Mouse (Mus musculus): ENCODE measurements around the gene Gm5426. TPM values are rescaled to one million over a fixed set of nuclear protein-coding genes. Genes with fewer than 3 reads are reported as not detected.

The Gm5426 gene
- polyA plus RNA-seq, 1 experiment: not detected

DNA sequence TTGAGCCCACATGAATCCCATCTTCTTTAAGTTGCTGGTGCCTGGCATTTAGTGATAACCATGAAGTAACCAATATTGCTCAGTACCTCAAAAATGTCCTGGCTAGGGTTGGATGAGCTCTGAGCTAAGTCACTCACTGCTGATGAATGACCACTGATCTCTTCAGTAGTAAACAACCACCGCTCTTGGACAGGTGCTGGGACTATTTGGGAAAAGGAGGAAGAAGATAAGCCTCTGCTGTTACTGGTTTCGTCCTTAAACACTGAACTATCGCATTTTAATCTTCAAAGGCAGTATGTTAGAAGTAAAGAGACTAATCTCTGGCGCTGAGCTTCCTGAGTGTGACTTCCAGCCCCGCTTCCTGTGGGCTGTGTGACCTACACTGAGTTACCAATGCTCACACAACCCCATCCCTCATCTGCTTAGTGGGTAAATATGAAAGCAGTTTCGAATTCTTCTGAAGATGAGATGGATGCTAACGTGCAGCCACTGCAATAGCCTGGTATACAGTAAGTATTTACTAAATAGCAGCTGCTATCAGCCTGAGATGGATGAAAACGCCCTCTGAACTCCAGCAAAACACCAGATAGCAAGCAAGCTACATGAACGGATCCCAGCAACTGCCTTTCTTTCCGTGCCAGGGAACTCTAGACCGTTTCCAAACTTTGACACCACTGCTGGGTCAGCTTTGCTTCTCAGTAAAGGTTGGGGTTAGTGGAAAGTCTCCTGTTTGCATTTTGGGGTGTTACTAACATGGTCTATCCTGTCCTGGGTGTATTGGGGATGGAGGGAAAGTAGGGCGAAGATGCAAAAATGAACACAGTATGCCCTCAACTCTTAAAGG, 44.4 kb downstream of the Gm5426 start:
- no peak for TF ChIP-seq POLR2A (IDR thresholded peaks at IDR 0.05; ENCODE audit: control insufficient read depth, low read depth, low read length)
- TF ChIP-seq CTCF (IDR thresholded peaks at IDR 0.05; ENCODE audit: control insufficient read depth, insufficient read depth, insufficient replicate concordance, low read depth, low read length): no peak
- Histone ChIP-seq H3K4me1 (ENCODE audit: control insufficient read depth, insufficient read depth, low read length) (no peaks in the 10 kb centered on the region), H3K4me3 (ENCODE audit: control insufficient read depth, low read depth, low read length) (no peak overlapping the region), H3K27ac (ENCODE audit: control insufficient read depth, insufficient read depth, low read depth, low read length) (no peak overlapping the region), H3K27me3 (ENCODE audit: control insufficient read depth, insufficient read depth, low read length) (no peaks in the 10 kb centered on the region), H3K36me3 (ENCODE audit: control insufficient read depth, insufficient read depth, low read length) (no peaks in the 10 kb centered on the region)

DNA sequence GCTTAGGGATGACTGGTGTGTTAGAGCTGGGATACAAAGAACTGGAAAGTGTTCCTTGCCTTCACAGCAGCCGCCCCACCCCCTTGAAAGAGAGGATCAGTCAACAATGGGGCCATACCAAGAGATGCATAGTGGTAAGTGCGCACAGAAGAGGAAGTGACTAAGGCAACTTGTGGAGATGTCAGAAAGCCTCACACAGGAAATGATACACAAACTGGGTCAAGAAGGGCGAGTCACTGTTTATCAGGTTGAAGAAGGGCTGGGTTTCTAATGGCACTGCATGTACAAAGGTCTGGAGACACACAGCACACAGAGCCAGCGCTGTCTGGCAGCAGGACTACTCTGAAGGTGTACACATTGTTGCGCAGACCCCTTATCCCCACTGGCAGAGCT, 45.0 kb downstream of the Gm5426 start:
- TF ChIP-seq CTCF (IDR thresholded peaks at IDR 0.05; ENCODE audit: control insufficient read depth, insufficient read depth, insufficient replicate concordance, low read depth, low read length) (no peak), POLR2A (IDR thresholded peaks at IDR 0.05; ENCODE audit: control insufficient read depth, low read depth, low read length) (no peak)
- Histone ChIP-seq H3K4me1 (ENCODE audit: control insufficient read depth, insufficient read depth, low read length) (no peaks in the 10 kb centered on the region), H3K36me3 (ENCODE audit: control insufficient read depth, insufficient read depth, low read length) (no peaks in the 10 kb centered on the region), H3K27me3 (ENCODE audit: control insufficient read depth, insufficient read depth, low read length) (no peaks in the 10 kb centered on the region), H3K27ac (ENCODE audit: control insufficient read depth, insufficient read depth, low read depth, low read length) (no peak overlapping the region), H3K4me3 (ENCODE audit: control insufficient read depth, low read depth, low read length) (no peak overlapping the region)

DNA sequence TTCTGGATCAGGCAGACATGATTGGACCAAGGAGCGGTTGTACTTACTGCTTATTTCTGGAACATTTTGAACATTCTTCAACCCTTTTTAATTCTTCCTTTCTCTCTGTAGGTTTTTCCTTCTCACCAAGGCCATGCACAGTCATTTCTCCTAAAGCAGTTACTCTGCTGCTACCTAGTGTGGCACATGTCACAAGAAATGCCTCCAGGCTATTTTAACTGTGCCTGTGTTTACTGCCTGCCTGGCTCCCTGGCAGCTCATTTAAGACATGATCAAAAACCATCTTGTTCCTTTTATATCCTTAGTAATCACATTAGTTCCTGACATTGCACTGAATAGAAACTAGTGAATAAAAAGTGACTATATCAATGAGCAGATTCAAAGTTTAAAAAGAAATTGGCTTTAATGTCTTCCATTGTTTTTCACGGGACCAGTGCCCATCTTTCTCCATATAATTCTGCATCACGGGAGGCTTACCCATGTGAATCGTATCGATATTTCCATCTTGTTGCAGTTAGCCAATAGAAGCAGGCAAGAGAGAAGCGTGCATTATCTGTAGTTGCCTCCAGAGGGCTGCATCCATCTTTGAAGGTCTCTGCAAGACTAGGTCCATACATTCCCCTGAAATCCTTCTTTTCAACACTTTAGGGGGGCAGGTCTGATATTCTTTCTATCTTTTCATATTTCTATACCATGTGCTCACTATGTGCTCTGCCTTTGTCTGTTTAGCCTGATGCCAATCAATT, 45.7 kb downstream of the Gm5426 start:
- no peak overlapping the region for H3K27ac ChIP-seq (ENCODE audit: control insufficient read depth, insufficient read depth, low read depth, low read length)
- TF ChIP-seq CTCF (IDR thresholded peaks at IDR 0.05; ENCODE audit: control insufficient read depth, insufficient read depth, insufficient replicate concordance, low read depth, low read length) (no peak), POLR2A (IDR thresholded peaks at IDR 0.05; ENCODE audit: control insufficient read depth, low read depth, low read length) (no peak)
- no peaks in the 10 kb centered on the region for H3K36me3 ChIP-seq (ENCODE audit: control insufficient read depth, insufficient read depth, low read length)

DNA sequence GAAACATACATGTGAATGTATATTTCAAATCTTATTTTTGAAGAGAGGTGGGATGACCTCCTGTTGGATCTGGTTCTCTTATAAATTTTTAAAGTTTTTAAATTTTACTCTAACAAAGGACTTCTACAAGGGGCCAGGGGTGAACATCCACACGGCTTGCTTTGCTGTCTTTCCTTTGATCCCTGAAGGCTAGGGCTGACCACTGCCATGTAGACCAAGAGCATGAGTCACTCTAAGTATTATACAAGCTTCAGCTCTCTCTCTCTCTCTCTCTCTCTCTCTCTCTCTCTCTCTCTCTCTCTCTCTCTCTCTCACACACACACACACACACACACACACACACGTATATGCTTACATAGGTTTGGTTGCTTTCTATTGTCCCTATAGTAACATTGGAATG, 48.6 kb downstream of the Gm5426 start:
- H3K27ac ChIP-seq (ENCODE audit: control insufficient read depth, insufficient read depth, low read depth, low read length): no peak overlapping the region
- H3K4me3 ChIP-seq (ENCODE audit: control insufficient read depth, low read depth, low read length): no peak overlapping the region
- H3K36me3 ChIP-seq (ENCODE audit: control insufficient read depth, insufficient read depth, low read length): no peaks in the 10 kb centered on the region
- H3K27me3 ChIP-seq (ENCODE audit: control insufficient read depth, insufficient read depth, low read length): no peaks in the 10 kb centered on the region
- H3K4me1 ChIP-seq (ENCODE audit: control insufficient read depth, insufficient read depth, low read length): no peaks in the 10 kb centered on the region
- TF ChIP-seq POLR2A (IDR thresholded peaks at IDR 0.05; ENCODE audit: control insufficient read depth, low read depth, low read length): no peak
- no peak for TF ChIP-seq CTCF (IDR thresholded peaks at IDR 0.05; ENCODE audit: control insufficient read depth, insufficient read depth, insufficient replicate concordance, low read depth, low read length)

More for the DNA sequence above, 45.7 kb downstream of the Gm5426 start:
- H3K27me3 ChIP-seq (ENCODE audit: control insufficient read depth, insufficient read depth, low read length): no peaks in the 10 kb centered on the region
- H3K4me3 ChIP-seq (ENCODE audit: control insufficient read depth, low read depth, low read length): no peak overlapping the region
- H3K4me1 ChIP-seq (ENCODE audit: control insufficient read depth, insufficient read depth, low read length): no peaks in the 10 kb centered on the region

DNA sequence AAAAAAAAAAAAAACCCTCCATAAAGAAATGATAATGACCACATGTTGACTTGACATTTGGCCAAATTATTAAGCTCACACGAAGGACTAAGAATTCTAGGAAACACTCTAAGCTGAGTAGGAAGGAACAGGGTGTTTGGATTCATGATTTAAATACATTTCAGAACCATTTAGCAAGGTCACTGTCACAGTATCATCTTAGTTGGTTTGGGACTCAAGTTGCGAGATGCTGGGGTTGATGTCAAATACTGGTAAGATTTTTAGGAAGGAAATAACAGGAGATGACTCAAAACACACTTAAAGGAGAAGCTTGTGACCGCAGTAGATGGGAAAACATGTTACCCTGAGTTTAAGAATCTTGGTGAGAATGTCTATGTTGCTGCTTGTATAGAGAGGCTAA, 49.2 kb downstream of the Gm5426 start:
- Histone ChIP-seq H3K4me1 (ENCODE audit: control insufficient read depth, insufficient read depth, low read length) (no peaks in the 10 kb centered on the region), H3K27ac (ENCODE audit: control insufficient read depth, insufficient read depth, low read depth, low read length) (no peak overlapping the region), H3K36me3 (ENCODE audit: control insufficient read depth, insufficient read depth, low read length) (no peaks in the 10 kb centered on the region), H3K27me3 (ENCODE audit: control insufficient read depth, insufficient read depth, low read length) (no peaks in the 10 kb centered on the region), H3K4me3 (ENCODE audit: control insufficient read depth, low read depth, low read length) (no peak overlapping the region)
- TF ChIP-seq POLR2A (IDR thresholded peaks at IDR 0.05; ENCODE audit: control insufficient read depth, low read depth, low read length) (no peak), CTCF (IDR thresholded peaks at IDR 0.05; ENCODE audit: control insufficient read depth, insufficient read depth, insufficient replicate concordance, low read depth, low read length) (no peak)

Other genes starting within 250 kb of the Gm5426 start
- gene Eea1, start 196.0 kb upstream of the Gm5426 start, polyA plus RNA-seq (2012; rRNA removed): 2.3 and 2.6 TPM in 2 replicates

All from testis, adult 2 months (tissue).